Mouse (Mus musculus) CH12.LX (cell line): ENCODE data around the gene Atp5mpl. TPM values are rescaled to one million over a fixed set of nuclear protein-coding genes. Genes with fewer than 3 reads are reported as not detected.

Source experiments
- DNase-seq: peaks from one replicate; pipeline ENCODE4 v3.0.0-alpha.2; 2013; ENCODE audit errors: extremely low read depth
- H3K27ac ChIP-seq: 2 replicates; pipeline ENCODE4 v1.5.1; 2012; ENCODE audit warnings: low read depth, mild to moderate bottlenecking, control low read depth, moderate library complexity; ENCODE audit not compliant: insufficient read depth
- H3K27me3 ChIP-seq: replicated peaks from 2 replicates; pipeline ENCODE3; 2012; ENCODE audit warnings: inconsistent platforms
- H3K36me3 ChIP-seq, 2 experiments: replicated peaks in 1 of 2; 2 replicates each; pipeline versions ENCODE3 to v1.6.1; 2012; ENCODE audit warnings: inconsistent platforms in 1 of 2, low read length in 1 of 2, mild to moderate bottlenecking in 1 of 2, mixed read lengths in 1 of 2, moderate library complexity in 1 of 2; ENCODE audit not compliant: control insufficient read depth in 1 of 2, insufficient read depth in 1 of 2
- H3K4me1 ChIP-seq, 2 experiments: 2 replicates each; pipeline ENCODE4 v1.6.1; 2012; ENCODE audit warnings: inconsistent platforms in 1 of 2, moderate library complexity in 1 of 2; ENCODE audit not compliant: insufficient read depth in 2 of 2, control insufficient read depth in 1 of 2
- H3K4me2 ChIP-seq: 2 replicates; pipeline ENCODE4 v1.6.1; 2012; ENCODE audit warnings: low read depth, mild to moderate bottlenecking, control low read depth; ENCODE audit not compliant: poor library complexity, insufficient read depth, severe bottlenecking
- H3K4me3 ChIP-seq, 3 experiments: fragments of 150-350 bp in 1 of 3; sonication (generic) in 1 of 3; replicated peaks in 1 of 3; 2 replicates each; pipeline versions ENCODE3 to v1.5.1; 2011 to 2012; ENCODE audit warnings: low read depth in 2 of 3, low read length in 2 of 3, mild to moderate bottlenecking in 2 of 3, moderate library complexity in 2 of 3, control low read depth in 1 of 3, improper control_type of control experiment in 1 of 3, inconsistent platforms in 1 of 3, mixed read lengths in 1 of 3; ENCODE audit not compliant: poor library complexity in 1 of 3
- H3K79me2 ChIP-seq: replicated peaks from 2 replicates; pipeline ENCODE4 v1.6.1; 2012; ENCODE audit warnings: mild to moderate bottlenecking, moderate library complexity; ENCODE audit not compliant: control insufficient read depth, poor library complexity, insufficient read depth, severe bottlenecking; ENCODE audit errors: extremely low read depth
- H3K9ac ChIP-seq: 2 replicates; pipeline ENCODE4 v1.6.1; 2012; ENCODE audit warnings: low read depth, mild to moderate bottlenecking, control low read depth, moderate library complexity; ENCODE audit not compliant: insufficient read depth
- H3K9me3 ChIP-seq: replicated peaks from 2 replicates; pipeline ENCODE3; 2012; ENCODE audit warnings: low read length, inconsistent platforms, mixed read lengths
- CHD1 ChIP-seq: IDR thresholded peaks from 2 replicates; pipeline ENCODE4 v1.6.1; 2012; ENCODE audit warnings: low read depth, low read length, improper control_type of control experiment, inconsistent platforms
- CTCF ChIP-seq, 2 experiments: IDR thresholded peaks in 1 of 2; conservative IDR thresholded peaks in 1 of 2; 2 replicates each; pipeline ENCODE4 v1.5.1; 2011 to 2012; ENCODE audit warnings: low read depth in 2 of 2, low read length in 2 of 2, improper control_type of control experiment in 1 of 2, inconsistent platforms in 1 of 2, mild to moderate bottlenecking in 1 of 2, moderate library complexity in 1 of 2
- ELF1 ChIP-seq: IDR thresholded peaks from 2 replicates; pipeline ENCODE4 v1.6.1; 2014; ENCODE audit warnings: low read depth, mild to moderate bottlenecking, inconsistent platforms, low read length, improper control_type of control experiment
- HCFC1 ChIP-seq: IDR thresholded peaks from 2 replicates; pipeline ENCODE4 v1.6.1; 2012; ENCODE audit warnings: low read depth, mild to moderate bottlenecking, inconsistent platforms, low read length, improper control_type of control experiment
- IRF4 ChIP-seq: IDR thresholded peaks from 2 replicates; pipeline ENCODE4 v1.6.1; 2014; ENCODE audit warnings: low read depth, mild to moderate bottlenecking, inconsistent platforms, low read length, improper control_type of control experiment
- JUN ChIP-seq: IDR thresholded peaks from 2 replicates; pipeline ENCODE4 v1.6.1; 2011; ENCODE audit warnings: low read depth, mild to moderate bottlenecking, low read length, improper control_type of control experiment, moderate library complexity; ENCODE audit not compliant: insufficient read depth
- JUND ChIP-seq: conservative IDR thresholded peaks from 2 replicates; pipeline ENCODE4 v1.6.1; 2011; ENCODE audit warnings: low read depth, low read length, improper control_type of control experiment
- MYC ChIP-seq: IDR thresholded peaks from 2 replicates; pipeline ENCODE4 v1.6.1; 2011; ENCODE audit warnings: low read depth, mild to moderate bottlenecking, improper control_type of control experiment, low read length
- NELFE ChIP-seq: IDR thresholded peaks from 2 replicates; pipeline ENCODE4 v1.6.1; 2011; ENCODE audit warnings: low read depth, low read length, improper control_type of control experiment
- PAX5 ChIP-seq: IDR thresholded peaks from 2 replicates; pipeline ENCODE4 v1.6.1; 2012; ENCODE audit warnings: low read length, inconsistent platforms, mixed read lengths
- POLR2AphosphoS2 ChIP-seq: IDR thresholded peaks from 2 replicates; pipeline ENCODE4 v1.6.1; 2011; ENCODE audit warnings: low read depth, low read length, improper control_type of control experiment
- RCOR1 ChIP-seq: conservative IDR thresholded peaks from 2 replicates; pipeline ENCODE4 v1.6.1; 2012; ENCODE audit warnings: low read depth, mild to moderate bottlenecking, inconsistent platforms, low read length, improper control_type of control experiment
- SMC3 ChIP-seq: IDR thresholded peaks from 2 replicates; pipeline ENCODE4 v1.6.1; 2011; ENCODE audit warnings: low read depth, low read length, improper control_type of control experiment
- TBP ChIP-seq: conservative IDR thresholded peaks from 2 replicates; pipeline ENCODE4 v1.6.1; 2011; ENCODE audit warnings: low read depth, low read length, improper control_type of control experiment
- ZC3H11A ChIP-seq: IDR thresholded peaks from 2 replicates; pipeline ENCODE4 v1.6.1; 2012; ENCODE audit warnings: low read depth, mild to moderate bottlenecking, inconsistent platforms, low read length, improper control_type of control experiment
- ZKSCAN1 ChIP-seq: IDR thresholded peaks from 2 replicates; pipeline ENCODE4 v1.6.1; 2012; ENCODE audit warnings: low read depth, inconsistent platforms, low read length, improper control_type of control experiment, borderline replicate concordance
- ZNF384 ChIP-seq: IDR thresholded peaks from 2 replicates; pipeline ENCODE4 v1.6.1; 2012; ENCODE audit warnings: low read depth, low read length, improper control_type of control experiment, inconsistent platforms
- dilution Hi-C: fragments of 300-500 bp; cut with MboI; formaldehyde crosslinking; loops from 2 replicates; pipeline ENCODE4 v1.14.3; 2020; ENCODE audit warnings: low sequenced_read_pairs; ENCODE audit not compliant: extremely low pct_unique_long_range_greater_than_20kb, extremely low pct_ligation_motif_present
- in situ Hi-C: fragments of 300-500 bp; cut with MboI; formaldehyde crosslinking; loops from 3 replicates; pipeline ENCODE4 v1.14.3; 2019; ENCODE audit warnings: low sequenced_read_pairs, low pct_ligation_motif_present, low pct_unique_long_range_greater_than_20kb, mixed read lengths
- polyA plus RNA-seq: library from polyadenylated mRNA; unstranded; fragments of >175 nt; gene quantifications from 2 replicates; pipeline ENCODE4 v1.2.1, GENCODE M21; 2012; ENCODE audit warnings: low read depth; ENCODE audit not compliant: insufficient read length
- total RNA-seq, 2 experiments: library from RNA; depleted of rRNA; stranded (reverse); fragments of 300-350 nt in 1 of 2; fragments of >200 nt in 1 of 2; gene quantifications; 2 replicates each; pipeline ENCODE4 v1.2.3; 2012 to 2014

Atp5mpl gene
- total and polyA plus RNA-seq, 3 experiments = 164 to 669 (median 224) TPM

GRCm38 (mm10) chr12:111983165-111983564 lies 16.4 kb upstream of the Atp5mpl start:
- TF ChIP-seq NELFE (no peak), ZNF384 (no peak), TBP (no peak), HCFC1 (no peak), JUN (no peak), CTCF (conservative IDR thresholded peaks at IDR 0.05 in 1 of 2, IDR thresholded peaks at IDR 0.05 in 1 of 2; ENCODE audit: low read depth in 2 of 2, low read length in 2 of 2) (no peak), CHD1 (no peak), MYC (no peak), ZKSCAN1 (no peak), ZC3H11A (no peak), JUND (no peak), IRF4 (no peak), POLR2AphosphoS2 (no peak), PAX5 (no peak), SMC3 (no peak)
- TF ChIP-seq, all 38 proteins: peak for 0
- dilution Hi-C loops (no loop called here), in situ Hi-C loops (no loop called here)
- no peak for DNase-seq
- peaks cover 5 to 12% of the 10 kb centered on the region in 2 experiments; a peak in 3 of 4 replicates for H3K4me1 ChIP-seq
- H3K36me3 ChIP-seq = no peaks in the 10 kb centered on the region
- no peak overlapping the region for H3K27ac ChIP-seq
- H3K79me2 ChIP-seq = no peaks in the 10 kb centered on the region
- H3K4me2 ChIP-seq = no peak overlapping the region
- H3K4me3 ChIP-seq = no peak overlapping the region
- H3K27me3 ChIP-seq = peaks cover 31% of the 10 kb centered on the region
- H3K9ac ChIP-seq = no peak overlapping the region
- H3K9me3 ChIP-seq = no peaks in the 10 kb centered on the region

DNA sequence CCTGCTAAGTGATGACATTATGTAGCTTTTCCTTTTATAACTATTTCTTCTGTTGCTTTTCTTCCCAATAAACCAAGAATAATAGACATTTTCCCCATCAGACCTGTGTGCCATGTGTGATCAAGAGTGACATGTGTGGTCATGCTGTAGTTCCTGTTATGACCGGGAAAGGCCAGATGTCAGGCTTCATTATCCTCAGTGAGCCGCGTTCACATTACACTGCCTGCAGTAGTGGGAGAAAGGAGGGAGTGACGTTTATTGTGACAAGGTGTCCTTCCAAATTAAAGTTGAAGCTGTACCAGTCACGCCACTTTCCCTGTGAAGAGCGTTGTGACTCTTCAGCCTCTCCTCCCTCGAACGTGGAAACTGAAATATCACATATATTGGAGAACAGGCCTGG lies 15.1 kb upstream of the Atp5mpl start:
- Histone ChIP-seq H3K4me3 (no peak overlapping the region), H3K36me3 (no peaks in the 10 kb centered on the region), H3K27me3 (peaks cover 21% of the 10 kb centered on the region), H3K4me1 (peaks cover 5 to 12% of the 10 kb centered on the region in 2 experiments; a peak in 3 of 4 replicates), H3K9me3 (no peaks in the 10 kb centered on the region), H3K27ac (no peak overlapping the region), H3K9ac (no peak overlapping the region), H3K4me2 (no peak overlapping the region), H3K79me2 (no peaks in the 10 kb centered on the region)
- in situ Hi-C loops (no loop called here), dilution Hi-C loops (no loop called here)
- no peak for DNase-seq
- TF ChIP-seq RCOR1 (no peak), ELF1 (no peak), CHD1 (no peak)
